Mouse (Mus musculus) heart, postnatal 0 days (tissue): ENCODE results near the gene Tmem42.

Experiments used
- CTCF ChIP-seq: IDR thresholded peaks from 2 replicates; pipeline ENCODE4 v1.5.1; 2016; ENCODE audit warnings: antibody characterized with exemption, control low read depth, low read depth
- EP300 ChIP-seq: IDR thresholded peaks from 2 replicates; pipeline ENCODE4 v1.6.1; 2016; ENCODE audit warnings: antibody characterized with exemption, low read depth

DNA sequence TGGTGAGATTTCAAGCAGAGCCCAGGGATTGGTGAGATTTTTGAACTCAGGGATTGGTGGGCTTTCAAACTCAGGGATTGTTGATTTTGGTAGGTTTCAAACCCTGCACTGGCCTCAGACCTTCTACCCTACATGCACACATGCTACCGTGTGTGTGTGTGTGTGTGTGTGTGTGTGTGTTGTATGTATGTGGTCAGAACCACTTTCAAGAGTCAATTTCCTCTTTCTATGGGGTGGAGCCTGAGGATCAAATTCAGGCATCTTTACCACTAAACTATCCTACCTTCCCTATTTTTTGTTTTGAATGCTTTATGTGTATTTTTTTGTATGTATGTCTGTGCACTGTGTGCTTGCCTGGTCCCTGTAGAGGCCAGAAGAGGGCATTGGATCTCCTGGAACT is 26.5 kb downstream of the Tmem42 start:
- no peak for TF ChIP-seq CTCF
- TF ChIP-seq EP300, result no peak
